Mouse (Mus musculus): ENCODE results near the gene Lrp10.
A peak's percentile ranks its signal among the peaks of the same experiment; 100 is the strongest.

Lrp10 gene

GRCm38 (mm10) chr14:54433941-54434531 lies 29.9 kb upstream of the Lrp10 start:
- no peak for DNase-seq (ENCODE audit: low read depth, low spot score)

GRCm38 (mm10) chr14:54435194-54435918 lies 28.6 kb upstream of the Lrp10 start:
- DNase-seq (ENCODE audit: low read depth, low spot score): no peak

GRCm38 (mm10) chr14:54439155-54439554 lies 24.8 kb upstream of the Lrp10 start:
- no peak for DNase-seq (ENCODE audit: low read depth, low spot score)

- DNase-seq (ENCODE audit: low read depth, low spot score): no peak
These were observed 24.3 kb upstream of the Lrp10 start for GRCm38 (mm10) chr14:54439610-54440009.

- no peak for DNase-seq (ENCODE audit: low read depth, low spot score)
These were observed 23.4 kb upstream of the Lrp10 start for GRCm38 (mm10) chr14:54440538-54440937.

DNA sequence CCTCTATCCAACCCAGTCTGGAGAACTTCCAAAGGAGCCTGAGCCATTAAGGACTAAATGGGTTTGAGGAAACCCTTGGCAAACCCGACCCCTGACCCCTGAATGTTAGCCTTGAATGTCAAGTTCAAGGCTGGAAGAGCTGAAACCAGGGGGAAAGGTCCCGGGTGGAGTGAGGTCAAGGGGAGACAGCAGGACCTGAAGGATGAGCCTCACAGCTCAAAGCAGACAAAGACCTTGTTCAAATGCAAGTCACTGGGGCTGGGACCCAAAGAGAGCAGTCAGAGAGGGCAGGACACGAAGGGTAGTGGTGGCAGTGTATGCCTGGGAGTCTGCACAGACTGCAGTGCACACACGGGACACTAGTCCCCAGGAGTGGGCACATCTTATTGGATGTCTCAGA lies 22.6 kb upstream of the Lrp10 start:
- DNase-seq (ENCODE audit: low read depth, low spot score): no peak

DNA sequence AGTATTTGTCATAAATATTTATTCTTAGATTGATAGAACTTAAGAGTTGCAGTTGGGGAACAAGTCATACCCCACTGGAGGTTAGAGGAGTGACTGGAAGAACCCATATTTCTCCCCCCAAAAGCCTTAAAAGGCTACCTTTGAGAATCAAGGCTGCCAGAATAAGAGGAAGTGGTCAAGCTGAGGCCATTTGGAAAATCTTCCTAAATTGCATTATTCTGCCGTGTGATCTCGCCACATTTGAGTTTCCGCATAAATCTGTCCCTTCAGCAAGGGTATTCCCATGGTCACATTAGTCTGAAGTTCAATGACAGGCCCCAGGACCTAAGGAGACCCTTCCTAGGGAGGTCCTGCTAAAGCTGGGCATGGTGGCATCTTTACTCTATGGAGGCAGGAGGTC lies 21.4 kb upstream of the Lrp10 start:
- DNase-seq (ENCODE audit: low read depth, low spot score): no peak

- DNase-seq (ENCODE audit: low read depth, low spot score): no peak
These were observed 20.7 kb upstream of the Lrp10 start for GRCm38 (mm10) chr14:54443196-54443595.

DNA sequence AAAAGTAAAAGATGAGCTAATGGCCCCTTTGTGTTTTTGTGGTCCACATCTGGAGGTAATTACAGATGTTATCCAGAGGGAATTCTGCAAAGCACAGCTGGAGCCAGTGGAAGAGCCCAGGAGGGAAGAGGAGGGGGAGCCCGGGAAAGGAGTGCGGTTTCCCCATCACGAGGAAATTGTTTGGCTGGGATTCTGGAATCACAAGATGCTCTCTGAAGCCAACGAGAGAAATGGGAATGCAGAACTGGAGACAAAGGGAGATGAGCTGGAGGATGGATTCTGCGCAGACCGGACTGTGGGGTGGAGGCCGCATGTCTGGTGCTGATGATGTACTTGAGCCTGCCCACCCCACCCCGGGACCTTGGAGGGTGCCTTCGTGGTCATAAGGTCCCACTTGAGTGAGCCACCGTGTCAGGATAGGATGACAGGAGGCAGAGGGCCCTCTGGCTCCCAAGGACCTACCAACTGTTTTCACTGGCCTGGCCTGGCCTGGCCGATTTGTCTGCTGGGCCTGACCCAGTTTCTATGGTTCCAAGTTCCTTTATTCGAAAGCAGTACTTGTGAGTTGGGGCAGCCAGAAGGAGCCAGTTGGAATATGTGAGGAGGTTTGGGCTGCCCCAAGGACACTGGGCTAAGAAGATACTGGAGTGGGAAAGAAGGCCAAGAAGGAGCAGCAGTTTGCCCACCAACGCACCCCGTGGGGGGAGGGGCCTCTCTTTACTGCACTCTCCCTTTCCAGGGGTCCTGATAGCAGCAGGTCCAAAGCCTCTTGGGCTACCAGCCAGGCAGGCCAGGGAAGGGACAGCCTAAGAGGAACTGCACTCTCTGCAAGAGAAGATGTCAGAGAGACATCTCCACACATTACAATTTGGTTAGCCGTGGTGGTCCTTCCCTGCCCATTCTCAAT lies 20.0 kb upstream of the Lrp10 start:
- DNase-seq (ENCODE audit: low read depth, low spot score): no peak

DNA sequence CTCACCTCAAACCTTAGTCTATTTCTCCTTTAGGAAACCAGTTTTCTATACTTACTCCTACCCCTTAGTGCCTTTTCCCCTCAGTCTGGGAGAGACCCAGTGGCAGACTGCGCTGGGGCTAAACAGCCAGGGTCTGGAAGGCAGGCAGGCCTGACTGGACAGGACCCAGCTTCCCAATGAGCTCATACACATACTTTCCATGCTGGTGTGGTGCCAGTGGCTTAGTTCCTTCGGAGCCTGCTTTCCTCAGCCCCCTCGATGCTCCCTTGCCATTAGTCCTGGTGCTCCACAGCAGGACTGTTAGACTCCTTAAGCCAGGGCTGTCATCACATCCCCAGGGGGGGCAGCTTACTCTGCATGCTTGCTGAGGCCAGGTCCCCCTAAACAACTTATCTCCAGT lies 18.5 kb upstream of the Lrp10 start:
- DNase-seq (ENCODE audit: low read depth, low spot score): no peak

DNA sequence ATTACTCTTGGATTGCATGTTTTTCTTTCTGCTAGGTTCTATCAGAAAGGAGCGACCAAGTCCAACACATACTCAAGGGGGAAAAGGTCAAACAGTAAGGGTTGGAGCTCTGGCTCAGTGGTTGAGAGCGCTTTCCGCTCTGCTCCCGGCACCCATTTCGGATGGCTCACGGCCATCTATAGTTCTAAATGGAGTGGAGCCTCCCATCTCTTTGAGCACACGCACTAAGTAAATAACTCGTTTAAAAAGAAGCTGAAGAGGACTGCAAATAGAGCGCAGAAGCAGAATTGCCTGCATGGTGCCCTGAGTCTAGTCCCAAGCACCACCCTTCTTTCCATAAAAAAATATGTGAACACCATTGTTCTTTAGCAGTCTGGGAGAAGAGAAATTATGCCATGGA lies 10.4 kb upstream of the Lrp10 start:
- DNase-seq (ENCODE audit: low read depth, low spot score): no peak

DNA sequence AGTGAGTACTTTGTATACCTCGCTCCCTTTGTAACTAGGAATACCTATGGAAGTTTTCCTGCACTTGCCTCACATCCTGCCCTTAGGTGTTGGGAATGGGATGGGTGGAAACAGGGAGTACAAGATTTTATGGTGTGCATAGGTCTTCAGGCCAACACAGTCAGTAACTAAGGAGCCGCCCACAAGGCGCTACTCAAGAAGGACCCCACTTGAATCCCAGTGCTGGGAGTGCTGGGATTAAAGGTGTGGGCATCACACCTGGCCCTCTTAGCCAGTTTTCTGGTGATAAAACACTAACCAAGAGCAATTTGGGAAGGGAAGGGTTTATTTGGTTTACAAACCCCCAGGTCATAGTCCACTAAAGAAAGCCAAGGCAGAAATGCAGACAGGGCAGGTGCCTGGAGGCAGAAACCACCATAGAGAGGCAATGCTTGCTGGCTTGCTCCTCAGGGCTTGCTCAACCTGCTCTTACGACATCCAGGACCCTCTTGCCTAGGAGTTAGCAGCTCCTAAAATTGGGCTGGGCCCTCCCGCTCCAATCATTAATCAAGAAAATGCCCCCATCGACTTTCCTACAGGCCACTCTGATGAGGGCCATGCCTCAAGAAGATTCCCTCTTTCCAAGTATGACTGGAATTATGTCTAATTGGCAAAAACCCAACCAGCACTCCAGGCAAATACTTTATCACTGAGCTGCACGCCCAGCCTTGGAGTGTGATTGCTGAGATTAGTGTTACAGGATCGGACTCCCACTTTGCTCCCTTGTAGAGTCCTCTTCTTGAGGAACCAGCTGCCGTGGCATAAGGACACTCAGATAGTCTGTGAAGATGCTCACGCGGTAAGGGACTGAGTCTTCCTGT lies 9.0 kb upstream of the Lrp10 start:
- no peak for DNase-seq (ENCODE audit: low read depth, low spot score)

DNA sequence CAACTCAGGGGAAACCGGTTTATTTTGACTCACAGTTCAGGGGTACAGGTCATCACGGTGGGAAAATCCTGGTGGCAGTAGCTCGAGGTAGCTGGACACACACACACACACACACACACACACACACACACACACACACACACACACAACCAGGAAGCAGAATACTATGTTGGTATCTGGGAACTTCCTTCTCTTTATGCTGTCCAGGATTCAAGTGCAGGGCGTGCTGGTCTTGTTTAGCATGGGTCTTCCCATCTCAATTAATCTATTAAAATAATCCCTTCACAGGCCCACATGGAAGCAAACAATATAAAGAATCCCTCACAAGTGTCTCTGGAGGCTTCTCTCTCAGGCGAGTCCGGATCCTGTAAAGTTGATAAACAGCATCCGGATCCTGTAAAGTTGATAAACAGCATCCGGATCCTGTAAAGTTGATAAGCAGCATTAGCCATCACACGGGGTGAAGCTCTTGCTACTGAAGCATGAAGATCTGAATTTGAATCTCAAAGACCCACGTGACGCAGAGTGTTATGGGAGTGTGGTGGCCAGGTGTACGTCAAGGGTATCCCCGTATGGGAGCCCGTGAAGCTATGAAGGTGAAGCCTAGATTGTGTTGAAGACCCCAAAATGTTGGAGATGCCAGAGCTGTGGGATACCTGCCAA lies 5.9 kb upstream of the Lrp10 start:
- no peak for DNase-seq (ENCODE audit: low read depth, low spot score)

GRCm38 (mm10) chr14:54462146-54462545 lies 1.8 kb upstream of the Lrp10 start:
- DNase-seq (ENCODE audit: low read depth, low spot score): no peak

- DNase-seq (ENCODE audit: low read depth, low spot score): no peak
These were observed 604 bp upstream of the Lrp10 start for GRCm38 (mm10) chr14:54463108-54463958.

- DNase-seq (ENCODE audit: low read depth, low spot score): peak; percentile 86
These were observed 512 bp downstream of the Lrp10 start for GRCm38 (mm10) chr14:54464293-54465005.

DNA sequence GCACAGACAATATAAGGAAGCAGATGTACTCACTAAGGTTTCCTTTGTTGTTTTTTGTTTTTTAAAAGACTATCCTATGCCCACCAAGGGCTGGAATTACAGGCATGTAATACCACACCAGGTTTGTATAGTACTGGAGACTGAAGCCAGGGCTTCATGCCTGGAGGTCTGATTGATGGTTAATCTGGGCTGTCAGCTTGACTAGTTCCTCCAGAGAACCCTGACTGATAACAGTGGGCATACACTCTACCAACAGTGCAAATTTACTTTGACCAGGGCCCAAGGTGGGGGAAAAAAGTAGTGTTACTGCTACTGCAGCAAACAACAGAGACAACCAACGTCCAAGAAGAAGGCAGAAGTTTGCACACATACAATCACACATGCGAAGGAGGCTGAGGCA lies 7.5 kb downstream of the Lrp10 start:
- DNase-seq (ENCODE audit: low read depth, low spot score): no peak

GRCm38 (mm10) chr14:54472671-54473070 lies 8.7 kb downstream of the Lrp10 start:
- no peak for DNase-seq (ENCODE audit: low read depth, low spot score)

DNA sequence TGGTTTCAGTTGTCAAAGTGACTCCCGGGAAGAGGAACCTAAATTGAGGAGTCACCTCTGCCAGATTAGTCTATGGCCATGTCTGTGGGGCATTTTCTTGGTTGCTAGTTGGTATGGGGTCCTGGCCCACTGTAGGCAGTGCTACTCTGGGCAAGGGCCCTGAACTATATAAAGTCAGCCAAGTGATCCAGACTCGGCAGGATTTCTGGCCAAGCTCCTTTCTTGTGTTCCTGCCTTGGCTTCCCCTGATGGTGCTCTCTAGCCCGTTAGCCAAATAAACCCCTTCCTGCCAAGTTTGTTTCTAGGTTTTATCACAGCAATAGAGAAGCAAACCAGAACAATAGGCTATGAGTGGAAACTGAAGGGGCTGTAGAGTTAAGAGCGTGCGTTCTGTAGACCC lies 10.8 kb downstream of the Lrp10 start:
- no peak for DNase-seq (ENCODE audit: low read depth, low spot score)

Measured in CD4-positive helper T cell, adult 2 months (primary cell).